Mouse (Mus musculus) lung, postnatal 0 days (tissue): ENCODE results near the gene Ddah1. TPM values are rescaled to one million over a fixed set of nuclear protein-coding genes. Genes with fewer than 3 reads are reported as not detected.

Experiments used
- ATAC-seq: fragments of 200-750 bp; cut with Nextera tagmentation; 2 replicates; pipeline ENCODE4 v1.8.0; 2017; ENCODE audit warnings: moderate library complexity
- DNase-seq: peaks from one replicate; pipeline ENCODE4 v3.0.0-alpha.2; 2016; ENCODE audit warnings: low spot score
- H3K27ac ChIP-seq: fragments of 300-500 bp; sonication (generic); 2 replicates; pipeline ENCODE4 v1.5.1; 2014; ENCODE audit warnings: antibody characterized with exemption, mild to moderate bottlenecking, low read length, mixed read lengths
- H3K27me3 ChIP-seq: fragments of 300-500 bp; sonication (generic); replicated peaks from 2 replicates; pipeline ENCODE4 v1.6.1; 2014; ENCODE audit warnings: low read length, mixed read lengths; ENCODE audit not compliant: insufficient read depth
- H3K36me3 ChIP-seq: fragments of 300-500 bp; sonication (generic); 2 replicates; pipeline ENCODE4 v1.6.1; 2014; ENCODE audit warnings: low read length, mixed read lengths; ENCODE audit not compliant: insufficient read depth
- H3K4me1 ChIP-seq: fragments of 300-500 bp; sonication (generic); 2 replicates; pipeline ENCODE4 v1.6.1; 2014; ENCODE audit warnings: antibody characterized with exemption, low read depth, low read length, mixed read lengths; ENCODE audit not compliant: insufficient read depth
- H3K4me2 ChIP-seq: fragments of 300-500 bp; sonication (generic); replicated peaks from 2 replicates; pipeline ENCODE4 v1.6.1; 2014; ENCODE audit warnings: low read depth, mild to moderate bottlenecking, low read length, moderate library complexity, mixed read lengths
- H3K4me3 ChIP-seq: fragments of 300-500 bp; sonication (generic); 2 replicates; pipeline ENCODE4 v1.5.1; 2014; ENCODE audit warnings: low read depth, low read length
- H3K9ac ChIP-seq: fragments of 300-500 bp; sonication (generic); replicated peaks from 2 replicates; pipeline ENCODE4 v1.6.1; 2014; ENCODE audit warnings: low read depth, mild to moderate bottlenecking
- H3K9me3 ChIP-seq: fragments of 300-500 bp; sonication (generic); 2 replicates; pipeline ENCODE4 v1.6.1; 2016; ENCODE audit warnings: low read length, mixed read lengths
- CTCF ChIP-seq: IDR thresholded peaks from 2 replicates; pipeline ENCODE4 v1.5.1; 2016; ENCODE audit warnings: antibody characterized with exemption, mild to moderate bottlenecking
- EP300 ChIP-seq: IDR thresholded peaks from 2 replicates; pipeline ENCODE4 v1.6.1; 2016; ENCODE audit warnings: antibody characterized with exemption, mild to moderate bottlenecking, control low read depth
- WGBS: fragments of 180-500 bp; shearing (Covaris S2); extraction: QIAGEN DNeasy Blood & Tissue Kit; methylation state at CpG from one replicate; pipeline ENCODE4 v1.1.7; 2014; 5-methylcytosine and 5-hydroxymethylcytosine counted together
- polyA plus RNA-seq: library from polyadenylated mRNA; unstranded; fragments of >200 nt; fragmentation: Nextera tagmentation; extraction: Ambion mirVana; gene quantifications from 2 replicates; pipeline ENCODE4 v1.2.1, GENCODE M21; 2015

Ddah1 gene
- polyA plus RNA-seq, 1 experiment from 2014 or later: 20.2 TPM

DNA sequence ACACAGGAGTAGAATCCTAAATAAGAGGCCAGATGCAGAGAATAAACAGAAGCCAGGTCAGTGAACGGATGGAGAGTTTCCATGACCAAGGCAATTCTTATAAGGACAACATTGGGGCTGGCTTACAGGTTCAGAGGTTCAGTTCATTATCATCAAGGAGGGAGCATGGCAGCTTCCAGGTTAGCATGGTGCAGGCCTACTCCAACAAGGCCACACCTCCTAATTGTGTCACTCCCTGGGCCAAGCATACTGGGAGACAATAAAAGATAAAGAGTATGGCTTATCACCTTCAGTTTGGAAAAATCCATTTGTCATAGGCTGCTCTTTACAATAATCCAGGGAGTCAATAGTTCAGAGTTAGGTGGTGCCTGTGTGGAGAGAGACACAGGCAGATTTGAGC, 9.8 kb upstream of the Ddah1 start:
- H3K27ac ChIP-seq: no peak overlapping the region
- H3K9ac ChIP-seq: no peak overlapping the region
- H3K4me3 ChIP-seq: no peak overlapping the region
- no peaks in the 10 kb centered on the region for H3K4me1 ChIP-seq
- H3K9me3 ChIP-seq: no peaks in the 10 kb centered on the region
- DNase-seq (no peak), ATAC-seq (no peak)
- H3K36me3 ChIP-seq: no peaks in the 10 kb centered on the region
- H3K27me3 ChIP-seq: no peaks in the 10 kb centered on the region
- WGBS: 79% methylated on average over 1 of the region's 1 CpGs
- no peak overlapping the region for H3K4me2 ChIP-seq
- TF ChIP-seq EP300 (no peak), CTCF (no peak)

DNA sequence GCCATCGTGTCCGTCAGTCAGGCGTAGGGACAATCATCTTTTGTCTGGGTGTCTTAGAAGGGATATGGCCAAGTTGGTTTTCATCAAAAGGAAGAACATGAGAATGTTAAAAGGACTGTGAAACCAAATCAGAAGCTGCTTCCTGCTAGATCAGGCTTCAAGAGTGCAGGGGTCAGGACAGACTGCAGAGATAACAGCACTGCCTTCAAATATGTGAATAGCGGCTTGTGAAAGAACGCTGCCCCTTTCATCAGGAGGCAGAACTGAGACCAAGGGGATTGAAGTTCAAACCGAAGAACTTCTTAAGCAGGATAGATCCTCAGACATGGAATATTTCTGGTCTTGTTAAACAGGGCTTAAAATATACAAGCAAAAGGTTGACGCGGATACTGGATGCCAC, 2.0 kb upstream of the Ddah1 start:
- Histone ChIP-seq H3K9ac (no peak overlapping the region), H3K4me3 (no peak overlapping the region), H3K27ac (no peak overlapping the region)

DNA sequence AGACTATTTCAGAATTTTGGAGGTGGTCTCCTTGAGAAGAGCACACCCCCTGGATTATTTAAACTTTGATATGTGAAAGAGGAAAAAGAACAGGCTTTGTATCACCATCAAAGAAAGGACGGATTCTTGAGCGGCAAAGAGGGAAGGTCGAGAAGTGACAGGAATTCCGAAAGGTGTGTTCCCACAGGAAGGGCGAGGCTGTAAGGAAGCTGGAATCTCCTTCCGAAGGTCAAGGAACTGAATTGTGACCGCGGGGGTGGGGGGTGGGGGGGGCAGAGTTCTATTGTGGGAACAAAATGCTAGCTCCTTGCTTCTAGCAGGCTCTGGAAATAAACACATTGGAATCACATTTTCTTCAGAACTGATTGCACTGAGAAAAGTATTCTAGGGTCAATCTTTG, 1.3 kb upstream of the Ddah1 start:
- Histone ChIP-seq H3K4me1 (peaks cover 8% of the 10 kb centered on the region; the same call in 1 of the 2 replicates), H3K27ac (no peak overlapping the region), H3K36me3 (no peaks in the 10 kb centered on the region), H3K9me3 (no peaks in the 10 kb centered on the region), H3K9ac (no peak overlapping the region), H3K27me3 (no peaks in the 10 kb centered on the region; the same call in 1 of the 2 replicates), H3K4me3 (no peak overlapping the region), H3K4me2 (no peak overlapping the region)
- DNase-seq (peak; percentile 30), ATAC-seq (no peak)
- 31% methylated on average over 8 of the region's 8 CpGs for WGBS
- TF ChIP-seq CTCF: no peak
- 0 out of 2 replicates have a peak, but pooled peaks have one; percentile 8 for TF ChIP-seq EP300

More for the DNA sequence above, 2.0 kb upstream of the Ddah1 start:
- ATAC-seq (no peak), DNase-seq (no peak)
- Histone ChIP-seq H3K4me1 (peaks cover 8% of the 10 kb centered on the region; the same call in 1 of the 2 replicates), H3K27me3 (no peaks in the 10 kb centered on the region; the same call in 1 of the 2 replicates), H3K36me3 (no peaks in the 10 kb centered on the region), H3K9me3 (no peaks in the 10 kb centered on the region), H3K4me2 (no peak overlapping the region)
- 70% methylated on average over 8 of the region's 8 CpGs for WGBS
- TF ChIP-seq EP300 (no peak), CTCF (no peak)

DNA sequence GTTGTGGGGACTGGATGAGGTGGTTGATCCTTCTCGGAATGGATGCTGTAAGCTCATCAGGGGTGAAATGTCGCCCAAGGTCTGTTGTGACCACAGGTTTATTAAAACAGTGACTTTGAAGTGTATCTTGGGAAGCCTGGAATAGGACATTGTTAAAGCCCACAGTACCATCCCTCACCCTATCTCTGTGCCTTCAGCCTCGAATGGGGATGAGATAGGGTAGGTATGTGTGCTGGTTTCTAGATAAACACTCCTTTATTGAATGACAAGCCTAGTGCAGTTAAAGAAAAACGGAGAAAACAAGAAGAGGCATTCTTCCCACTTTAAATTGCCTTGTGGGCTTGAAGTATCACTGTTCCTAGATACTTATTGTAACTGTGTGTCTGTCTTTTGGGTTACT, 631 bp upstream of the Ddah1 start:
- Histone ChIP-seq H3K4me1 (peaks cover 8% of the 10 kb centered on the region; the same call in 1 of the 2 replicates), H3K9ac (no peak overlapping the region), H3K36me3 (no peaks in the 10 kb centered on the region), H3K4me2 (no peak overlapping the region), H3K27me3 (no peaks in the 10 kb centered on the region; the same call in 1 of the 2 replicates), H3K27ac (no peak overlapping the region), H3K9me3 (no peaks in the 10 kb centered on the region), H3K4me3 (peak overlapping the region; percentile 51; the same call in 1 of the 2 replicates)
- DNase-seq: no peak
- ATAC-seq: no peak
- no peak for TF ChIP-seq EP300
- TF ChIP-seq CTCF: no peak
- 38% methylated on average over 4 of the region's 4 CpGs for WGBS

DNA sequence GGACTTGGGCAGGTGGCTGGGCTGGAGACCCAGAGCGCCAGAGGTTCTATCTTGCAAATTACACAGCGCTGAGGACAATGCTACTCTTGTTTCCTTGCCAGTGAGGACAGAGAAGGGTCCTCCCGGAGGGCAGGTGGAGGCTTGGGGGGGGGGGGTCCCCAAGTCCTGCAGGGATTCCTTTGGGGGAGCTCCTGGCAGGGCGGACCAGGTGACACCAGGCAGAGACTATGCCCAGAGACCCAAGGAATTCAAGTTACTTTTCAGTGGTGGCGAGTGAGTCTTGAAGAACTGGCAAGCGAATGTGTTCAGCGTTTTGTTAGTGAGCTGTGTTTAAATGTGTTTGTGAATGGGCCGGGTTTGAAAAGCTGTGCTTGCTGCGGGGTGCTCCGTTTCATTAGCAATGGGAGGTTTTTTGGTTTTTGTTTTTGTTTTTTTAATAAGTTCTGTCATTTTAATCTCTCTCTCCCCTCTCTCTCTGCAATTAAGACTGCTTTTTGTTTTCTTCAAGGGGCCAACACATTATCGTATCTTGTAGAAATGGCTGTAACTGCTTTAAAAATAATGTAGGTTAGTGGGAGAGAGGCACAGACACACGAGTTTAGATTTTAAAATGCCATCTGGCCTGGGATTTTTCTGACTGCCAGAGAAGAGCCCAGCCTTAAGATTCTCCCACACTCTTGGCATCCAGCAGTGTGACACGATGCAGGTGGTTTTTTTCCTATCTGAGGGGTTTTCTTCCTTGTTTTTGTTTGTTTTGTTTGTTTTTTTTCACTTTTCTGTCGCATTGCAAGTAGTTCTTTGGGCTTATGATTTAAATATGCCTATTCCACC, 1.1 kb downstream of the Ddah1 start:
- H3K27me3 ChIP-seq: no peaks in the 10 kb centered on the region
- no peaks in the 10 kb centered on the region for H3K36me3 ChIP-seq
- no peak for TF ChIP-seq CTCF
- no peak for TF ChIP-seq EP300
- 28% methylated on average over 14 of the region's 14 CpGs for WGBS
- peak overlapping the region; percentile 93 for H3K4me2 ChIP-seq
- H3K9ac ChIP-seq: no peak overlapping the region
- no peaks in the 10 kb centered on the region for H3K9me3 ChIP-seq
- no peak for ATAC-seq
- no peak overlapping the region for H3K27ac ChIP-seq
- DNase-seq: no peak
- peaks cover 8% of the 10 kb centered on the region; the same call in 1 of the 2 replicates for H3K4me1 ChIP-seq
- H3K4me3 ChIP-seq: peak overlapping the region; percentile 51

DNA sequence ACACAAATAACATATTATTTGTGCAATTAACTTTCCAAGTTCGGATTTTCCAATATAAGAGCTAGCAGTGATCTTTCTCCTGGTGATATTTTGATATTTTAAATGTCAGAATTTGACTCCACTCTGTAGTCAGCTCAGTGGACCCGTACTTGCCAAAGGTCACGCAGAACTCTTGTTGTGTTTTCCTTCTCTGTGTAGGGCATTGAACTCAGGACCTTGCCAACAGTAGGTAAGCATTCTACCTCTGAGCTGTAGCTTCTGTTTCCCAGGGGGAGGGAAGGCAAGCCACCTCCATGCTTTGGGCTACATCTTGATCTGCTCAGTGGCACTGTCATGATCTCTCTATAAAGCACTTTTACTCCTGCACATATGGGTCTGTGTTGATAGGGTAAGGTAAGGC, 2.1 kb downstream of the Ddah1 start:
- Histone ChIP-seq H3K27ac (no peak overlapping the region), H3K36me3 (no peaks in the 10 kb centered on the region), H3K27me3 (no peaks in the 10 kb centered on the region), H3K9ac (no peak overlapping the region), H3K4me3 (no peak overlapping the region), H3K9me3 (no peaks in the 10 kb centered on the region), H3K4me2 (no peak overlapping the region), H3K4me1 (peaks cover 8% of the 10 kb centered on the region; the same call in 1 of the 2 replicates)
- no peak for ATAC-seq
- no peak for DNase-seq
- 92% methylated on average over 3 of the region's 3 CpGs for WGBS
- TF ChIP-seq CTCF: no peak
- no peak for TF ChIP-seq EP300
